Mouse (Mus musculus) embryo, embryonic 10.5 days (tissue): ENCODE results near the gene Smagp.
"Not testable (repeated sequence)": the region's sequence is repeated elsewhere in the genome, so short reads cannot be mapped to it uniquely, and the experiment has no call there.

Experiments
- DNase-seq: peaks from one replicate; pipeline ENCODE4 v3.0.0-alpha.2; 2015; ENCODE audit warnings: low spot score

Gene Smagp

GRCm38 (mm10) chr15:100627287-100627686 is 9.5 kb downstream of the Smagp start:
- peak; percentile 40 for DNase-seq

GRCm38 (mm10) chr15:100624435-100624834 is 12.3 kb downstream of the Smagp start:
- no peak for DNase-seq

GRCm38 (mm10) chr15:100623754-100624153 is 13.0 kb downstream of the Smagp start:
- DNase-seq, result no peak

- DNase-seq, result no peak
These were observed 14.6 kb downstream of the Smagp start for GRCm38 (mm10) chr15:100622164-100622563.

- not testable (repeated sequence) for DNase-seq
These were observed 15.1 kb downstream of the Smagp start for GRCm38 (mm10) chr15:100621671-100622070.

- DNase-seq, result no peak
These were observed 17.5 kb downstream of the Smagp start for GRCm38 (mm10) chr15:100619200-100619599.

- no peak for DNase-seq
These were observed 20.5 kb downstream of the Smagp start for GRCm38 (mm10) chr15:100616221-100616620.

- peak; percentile 92 for DNase-seq
These were observed 20.9 kb downstream of the Smagp start for GRCm38 (mm10) chr15:100615825-100616220.

- DNase-seq, result peak; percentile 98
These were observed 21.5 kb downstream of the Smagp start, which contains the start of gene Dazap2 for GRCm38 (mm10) chr15:100614996-100615824. Gene Dazap2 (plus strand): TSS chr15:100615349.

GRCm38 (mm10) chr15:100614218-100614995 is 22.3 kb downstream of the Smagp start:
- DNase-seq, result no peak

- DNase-seq, result peak; percentile 88
These were observed 23.2 kb downstream of the Smagp start for GRCm38 (mm10) chr15:100613584-100613983.

- DNase-seq, result no peak
These were observed 24.3 kb downstream of the Smagp start for GRCm38 (mm10) chr15:100612432-100612831.

GRCm38 (mm10) chr15:100611951-100612350 is 24.8 kb downstream of the Smagp start:
- no peak for DNase-seq

- not testable (repeated sequence) for DNase-seq
These were observed 30.1 kb downstream of the Smagp start for GRCm38 (mm10) chr15:100606677-100607076.

- no peak for DNase-seq
These were observed 35.1 kb downstream of the Smagp start for GRCm38 (mm10) chr15:100601669-100602068.

- no peak for DNase-seq
These were observed 36.0 kb downstream of the Smagp start for GRCm38 (mm10) chr15:100600696-100601272.

- peak; percentile 83 for DNase-seq
These were observed 36.6 kb downstream of the Smagp start for GRCm38 (mm10) chr15:100600047-100600695.

GRCm38 (mm10) chr15:100599276-100600046 is 37.3 kb downstream of the Smagp start, which contains the start of gene Pou6f1:
Gene Pou6f1 (minus strand): TSS chr15:100599984.
- DNase-seq, result peak; percentile 30

GRCm38 (mm10) chr15:100598883-100599275 is 37.9 kb downstream of the Smagp start:
- peak; percentile 66 for DNase-seq

GRCm38 (mm10) chr15:100598287-100598882 is 38.4 kb downstream of the Smagp start:
- DNase-seq, result no peak

GRCm38 (mm10) chr15:100592817-100593216 is 43.9 kb downstream of the Smagp start:
- DNase-seq, result no peak
